Mouse (Mus musculus): Measurements from ENCODE around the gene Jak1. TPM values are rescaled to one million over a fixed set of nuclear protein-coding genes. Genes with fewer than 3 reads are reported as not detected.
"Not testable (repeated sequence)": the region's sequence is repeated elsewhere in the genome, so short reads cannot be mapped to it uniquely, and the experiment has no call there.

Gene Jak1
- polyA plus RNA-seq, 1 experiment = 55.9 TPM

DNA sequence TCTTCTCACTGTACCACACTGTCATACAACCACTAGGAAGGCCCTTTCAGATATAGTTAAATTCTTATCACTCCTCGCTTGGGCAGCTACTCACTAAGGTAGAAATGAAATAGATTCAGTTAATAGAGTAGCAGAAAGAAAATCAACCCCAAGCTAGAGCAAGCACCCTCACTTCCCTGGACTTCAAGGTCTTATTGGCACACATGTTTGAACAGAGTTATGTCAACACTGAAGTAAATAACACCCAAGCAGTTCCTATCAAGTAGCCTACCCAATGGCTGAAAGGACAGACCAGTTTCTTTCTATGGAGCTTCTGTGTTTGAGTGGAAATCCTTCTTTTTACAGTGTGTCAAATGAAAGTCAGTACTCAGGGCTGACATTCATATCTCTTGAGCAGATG lies 17.2 kb upstream of the Jak1 start:
- Histone ChIP-seq H3K4me3 (ENCODE audit: low read depth, low read length) (no peak overlapping the region), H3K27ac (ENCODE audit: insufficient read depth, low read length) (no peak overlapping the region), H3K36me3 (ENCODE audit: control insufficient read depth, insufficient read depth, low read length, poor library complexity, severe bottlenecking) (no peaks in the 10 kb centered on the region), H3K9me3 (replicated peaks; ENCODE audit: control insufficient read depth, insufficient read depth, low read length, poor library complexity, severe bottlenecking) (no peaks in the 10 kb centered on the region), H3K27me3 (ENCODE audit: control insufficient read depth, insufficient read depth, low read length, poor library complexity, severe bottlenecking) (no peaks in the 10 kb centered on the region; the same call in 1 of the 2 replicates), H3K9ac (ENCODE audit: low read depth, poor library complexity, severe bottlenecking) (no peak overlapping the region), H3K4me1 (ENCODE audit: control insufficient read depth, insufficient read depth, low read length) (no peaks in the 10 kb centered on the region)
- TF ChIP-seq CTCF (IDR thresholded peaks at IDR 0.05; ENCODE audit: low read depth, low read length) = no peak
- no peak for TF ChIP-seq EP300 (IDR thresholded peaks at IDR 0.05; ENCODE audit: insufficient read depth, low read depth, low read length)
- TF ChIP-seq POLR2A (IDR thresholded peaks at IDR 0.05; ENCODE audit: insufficient read depth, low read length) = no peak

DNA sequence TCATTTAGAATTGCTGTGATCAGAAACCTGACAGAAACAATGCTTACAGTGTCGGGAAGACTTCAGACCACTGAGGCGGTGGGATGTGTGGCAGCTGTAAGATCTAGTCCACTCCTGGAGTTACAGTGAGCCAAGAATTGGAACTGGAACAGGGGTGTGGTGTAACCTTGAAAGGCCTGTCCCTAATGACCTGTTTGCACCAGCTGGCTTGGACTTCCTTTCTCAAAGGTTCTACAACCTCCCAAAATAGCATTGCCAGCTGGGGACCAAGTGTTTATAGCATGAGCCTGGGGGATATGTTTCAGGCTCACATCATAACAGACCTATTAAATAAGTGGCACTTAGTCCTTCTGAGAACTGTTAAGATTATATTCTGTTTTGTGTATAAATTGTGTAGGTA lies 15.0 kb upstream of the Jak1 start:
- no peak overlapping the region for H3K27ac ChIP-seq (ENCODE audit: insufficient read depth, low read length)
- no peak overlapping the region for H3K9ac ChIP-seq (ENCODE audit: low read depth, poor library complexity, severe bottlenecking)
- no peaks in the 10 kb centered on the region for H3K9me3 ChIP-seq (replicated peaks; ENCODE audit: control insufficient read depth, insufficient read depth, low read length, poor library complexity, severe bottlenecking)
- TF ChIP-seq POLR2A (IDR thresholded peaks at IDR 0.05; ENCODE audit: insufficient read depth, low read length) (no peak), EP300 (IDR thresholded peaks at IDR 0.05; ENCODE audit: insufficient read depth, low read depth, low read length) (no peak), CTCF (IDR thresholded peaks at IDR 0.05; ENCODE audit: low read depth, low read length) (no peak)
- no peaks in the 10 kb centered on the region for H3K36me3 ChIP-seq (ENCODE audit: control insufficient read depth, insufficient read depth, low read length, poor library complexity, severe bottlenecking)
- no peaks in the 10 kb centered on the region; the same call in 1 of the 2 replicates for H3K27me3 ChIP-seq (ENCODE audit: control insufficient read depth, insufficient read depth, low read length, poor library complexity, severe bottlenecking)
- H3K4me3 ChIP-seq (ENCODE audit: low read depth, low read length) = no peak overlapping the region
- H3K4me1 ChIP-seq (ENCODE audit: control insufficient read depth, insufficient read depth, low read length) = no peaks in the 10 kb centered on the region

- Histone ChIP-seq H3K9me3 (replicated peaks; ENCODE audit: control insufficient read depth, insufficient read depth, low read length, poor library complexity, severe bottlenecking) (no peaks in the 10 kb centered on the region), H3K36me3 (ENCODE audit: control insufficient read depth, insufficient read depth, low read length, poor library complexity, severe bottlenecking) (no peaks in the 10 kb centered on the region), H3K27me3 (ENCODE audit: control insufficient read depth, insufficient read depth, low read length, poor library complexity, severe bottlenecking) (no peaks in the 10 kb centered on the region; the same call in 1 of the 2 replicates), H3K27ac (ENCODE audit: insufficient read depth, low read length) (no peak overlapping the region), H3K4me3 (ENCODE audit: low read depth, low read length) (no peak overlapping the region), H3K9ac (ENCODE audit: low read depth, poor library complexity, severe bottlenecking) (no peak overlapping the region), H3K4me1 (ENCODE audit: control insufficient read depth, insufficient read depth, low read length) (no peaks in the 10 kb centered on the region)
- no peak for TF ChIP-seq EP300 (IDR thresholded peaks at IDR 0.05; ENCODE audit: insufficient read depth, low read depth, low read length)
- no peak for TF ChIP-seq CTCF (IDR thresholded peaks at IDR 0.05; ENCODE audit: low read depth, low read length)
These were observed 11.5 kb upstream of the Jak1 start for GRCm38 (mm10) chr4:101276456-101277070.

- Histone ChIP-seq H3K4me3 (ENCODE audit: low read depth, low read length) (no peak overlapping the region), H3K36me3 (ENCODE audit: control insufficient read depth, insufficient read depth, low read length, poor library complexity, severe bottlenecking) (no peaks in the 10 kb centered on the region), H3K9me3 (replicated peaks; ENCODE audit: control insufficient read depth, insufficient read depth, low read length, poor library complexity, severe bottlenecking) (no peaks in the 10 kb centered on the region), H3K27ac (ENCODE audit: insufficient read depth, low read length) (no peak overlapping the region), H3K9ac (ENCODE audit: low read depth, poor library complexity, severe bottlenecking) (no peak overlapping the region), H3K27me3 (ENCODE audit: control insufficient read depth, insufficient read depth, low read length, poor library complexity, severe bottlenecking) (no peaks in the 10 kb centered on the region; the same call in 1 of the 2 replicates), H3K4me1 (ENCODE audit: control insufficient read depth, insufficient read depth, low read length) (no peaks in the 10 kb centered on the region)
- no peak for TF ChIP-seq EP300 (IDR thresholded peaks at IDR 0.05; ENCODE audit: insufficient read depth, low read depth, low read length)
- no peak for TF ChIP-seq CTCF (IDR thresholded peaks at IDR 0.05; ENCODE audit: low read depth, low read length)
- TF ChIP-seq POLR2A (IDR thresholded peaks at IDR 0.05; ENCODE audit: insufficient read depth, low read length) = no peak
These were observed 10.8 kb upstream of the Jak1 start for GRCm38 (mm10) chr4:101275881-101276280.

- Histone ChIP-seq H3K4me3 (ENCODE audit: low read depth, low read length) (no peak overlapping the region), H3K4me1 (ENCODE audit: control insufficient read depth, insufficient read depth, low read length) (no peaks in the 10 kb centered on the region), H3K9me3 (replicated peaks; ENCODE audit: control insufficient read depth, insufficient read depth, low read length, poor library complexity, severe bottlenecking) (no peaks in the 10 kb centered on the region), H3K9ac (ENCODE audit: low read depth, poor library complexity, severe bottlenecking) (no peak overlapping the region), H3K27ac (ENCODE audit: insufficient read depth, low read length) (no peak overlapping the region), H3K27me3 (ENCODE audit: control insufficient read depth, insufficient read depth, low read length, poor library complexity, severe bottlenecking) (no peaks in the 10 kb centered on the region), H3K36me3 (ENCODE audit: control insufficient read depth, insufficient read depth, low read length, poor library complexity, severe bottlenecking) (no peaks in the 10 kb centered on the region)
- TF ChIP-seq EP300 (IDR thresholded peaks at IDR 0.05; ENCODE audit: insufficient read depth, low read depth, low read length) (no peak), POLR2A (IDR thresholded peaks at IDR 0.05; ENCODE audit: insufficient read depth, low read length) (no peak), CTCF (IDR thresholded peaks at IDR 0.05; ENCODE audit: low read depth, low read length) (no peak)
These were observed 5.7 kb upstream of the Jak1 start for GRCm38 (mm10) chr4:101270734-101271133.

- H3K27me3 ChIP-seq (ENCODE audit: control insufficient read depth, insufficient read depth, low read length, poor library complexity, severe bottlenecking); H3K4me3 ChIP-seq (ENCODE audit: low read depth, low read length); H3K4me1 ChIP-seq (ENCODE audit: control insufficient read depth, insufficient read depth, low read length); H3K9me3 ChIP-seq (replicated peaks; ENCODE audit: control insufficient read depth, insufficient read depth, low read length, poor library complexity, severe bottlenecking); H3K9ac ChIP-seq (ENCODE audit: low read depth, poor library complexity, severe bottlenecking); H3K36me3 ChIP-seq (ENCODE audit: control insufficient read depth, insufficient read depth, low read length, poor library complexity, severe bottlenecking); H3K27ac ChIP-seq (ENCODE audit: insufficient read depth, low read length): not testable (repeated sequence)
These were observed 3.4 kb upstream of the Jak1 start for GRCm38 (mm10) chr4:101268506-101268905.
